Mouse (Mus musculus) layer of hippocampus, adult 18-20 months (tissue): Measurements from ENCODE around the gene Ptpre. TPM values are rescaled to one million over a fixed set of nuclear protein-coding genes. Genes with fewer than 3 reads are reported as not detected.

ENCODE experiments used
- DNase-seq, 2 experiments: peaks; one replicate each; pipeline ENCODE4 v3.0.0; 2022; ENCODE audit warnings: low spot score in 2 of 2
- total RNA-seq, 2 experiments: library from RNA; stranded (reverse); gene quantifications; 2 replicates each; pipeline ENCODE4 v1.2.3; 2021

The Ptpre gene
- total RNA-seq, 2 experiments from 2014 or later, result 47.1 to 49.3 TPM

DNA sequence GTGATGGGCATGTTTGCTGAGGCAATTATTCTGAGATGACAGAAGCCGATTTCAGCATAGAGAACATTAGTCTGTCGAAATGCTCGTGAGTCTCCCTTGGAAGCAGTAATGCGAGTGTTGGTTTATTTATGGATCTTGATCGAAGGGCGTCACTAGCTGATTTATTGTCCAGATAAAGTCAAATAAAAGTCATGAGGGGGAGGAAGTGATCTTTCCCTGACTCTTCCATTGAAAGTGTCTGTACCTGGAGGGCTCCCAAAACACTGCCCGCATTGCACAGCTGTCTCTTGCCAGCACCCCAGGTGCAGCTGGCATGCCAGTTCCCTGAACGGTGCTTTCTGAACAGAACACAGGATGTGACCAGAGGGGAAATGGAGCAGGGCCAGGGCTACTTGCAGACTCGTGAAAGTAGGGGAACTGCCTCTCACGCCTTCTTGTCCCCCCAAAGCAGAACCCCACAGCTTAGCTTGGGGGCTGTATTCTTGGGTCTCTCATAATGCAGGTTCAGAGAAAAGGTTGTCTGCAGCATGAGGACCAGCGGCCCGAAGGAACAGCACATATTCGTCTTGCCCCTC, 100.2 kb downstream of the Ptpre start:
- DNase-seq, result no peak

DNA sequence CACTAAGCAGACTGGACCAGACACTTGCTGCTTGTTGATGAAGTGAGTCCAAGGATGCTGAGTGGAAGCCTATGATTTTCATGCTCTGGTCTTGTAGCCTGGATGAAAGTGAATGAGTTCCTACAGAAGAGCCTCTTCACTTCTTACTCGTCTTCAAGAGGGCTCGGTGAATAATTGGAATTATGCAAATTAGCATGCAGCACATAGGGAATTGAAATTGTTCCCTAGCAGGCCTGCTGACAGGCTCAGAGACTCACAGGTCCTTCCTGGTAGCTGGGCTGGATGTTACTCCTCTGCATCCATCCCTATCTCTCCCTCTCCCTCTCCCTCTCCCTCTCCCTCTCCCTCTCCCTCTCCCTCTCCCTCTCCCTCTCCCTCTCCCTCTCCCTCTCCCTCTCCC, 102.1 kb downstream of the Ptpre start:
- no peak for DNase-seq

DNA sequence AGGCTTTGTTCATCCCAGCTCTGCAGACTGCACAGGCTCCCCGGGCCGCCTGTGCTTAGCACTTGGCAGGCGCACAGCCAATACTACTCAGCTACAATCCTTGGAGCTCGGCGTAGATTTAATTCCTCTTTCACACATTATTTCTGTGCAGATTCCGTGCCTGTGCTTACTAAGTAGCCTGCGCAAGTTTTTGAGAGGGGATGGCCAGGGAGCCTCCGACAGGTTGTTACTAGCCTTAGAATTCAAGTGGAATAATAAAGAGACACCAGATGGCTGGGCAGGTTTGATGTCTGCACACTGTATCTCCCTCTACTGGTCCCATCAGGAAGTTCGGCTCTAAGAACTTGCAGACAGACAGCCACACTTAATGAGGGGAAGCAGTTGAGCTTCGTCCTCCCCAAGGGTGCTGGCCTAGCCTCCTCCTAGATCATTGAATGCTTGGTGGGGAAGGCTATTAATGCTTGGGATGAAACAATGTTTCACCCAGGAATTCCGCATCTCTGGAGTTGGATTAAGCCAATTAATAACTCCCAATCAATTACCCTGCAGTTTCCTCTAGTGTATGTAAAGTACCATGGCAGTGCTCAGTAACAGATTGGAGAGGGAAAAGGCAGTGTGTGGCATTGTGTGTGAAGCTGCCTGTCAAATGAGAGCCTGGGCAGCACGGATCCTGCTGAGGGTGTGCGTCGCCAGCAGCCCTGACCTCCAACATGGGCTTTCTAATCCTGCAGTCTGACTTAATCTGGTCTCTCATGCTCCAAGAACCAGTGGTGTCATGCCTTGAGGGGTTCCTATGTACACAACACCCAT, 104.6 kb downstream of the Ptpre start:
- peak; percentile 60 to 88 for DNase-seq

DNA sequence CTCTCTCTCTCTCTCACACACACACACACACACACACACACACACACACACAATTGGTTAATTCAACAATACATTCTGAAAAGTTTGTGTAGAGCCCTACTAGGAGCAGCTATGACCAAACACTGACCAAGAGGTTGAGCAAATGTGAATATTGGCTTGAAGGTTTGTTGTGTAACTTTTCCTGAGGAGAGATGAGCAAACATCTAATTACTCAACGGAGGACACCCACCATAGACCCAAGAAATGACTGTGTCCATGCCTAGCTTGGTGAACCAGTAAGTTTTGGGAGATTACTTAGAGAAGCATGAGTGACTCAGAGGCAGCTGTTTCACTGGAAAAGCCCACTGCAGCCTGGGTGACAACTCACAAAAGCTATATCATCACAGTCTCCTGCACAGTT, 107.2 kb downstream of the Ptpre start:
- no peak for DNase-seq

DNA sequence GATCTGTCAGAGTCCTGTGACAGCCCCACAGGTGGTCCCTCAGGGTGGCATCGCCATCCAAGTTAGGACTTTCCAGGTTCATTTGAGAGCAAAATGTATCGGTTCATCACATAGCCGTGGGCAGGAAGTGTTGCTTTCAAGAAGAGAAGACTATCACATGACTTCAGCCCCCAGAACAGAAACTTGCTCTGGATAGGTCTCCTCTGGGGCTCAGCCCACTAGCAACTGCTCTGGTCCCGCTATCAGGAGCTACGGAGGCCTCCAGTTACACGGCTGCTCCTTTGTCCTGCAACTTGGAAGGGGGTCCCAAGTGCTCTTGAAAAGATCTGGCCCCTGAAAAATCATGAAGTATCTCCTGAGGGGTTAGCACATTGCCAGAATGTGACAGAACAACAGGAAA, 109.7 kb downstream of the Ptpre start:
- no peak for DNase-seq

DNA sequence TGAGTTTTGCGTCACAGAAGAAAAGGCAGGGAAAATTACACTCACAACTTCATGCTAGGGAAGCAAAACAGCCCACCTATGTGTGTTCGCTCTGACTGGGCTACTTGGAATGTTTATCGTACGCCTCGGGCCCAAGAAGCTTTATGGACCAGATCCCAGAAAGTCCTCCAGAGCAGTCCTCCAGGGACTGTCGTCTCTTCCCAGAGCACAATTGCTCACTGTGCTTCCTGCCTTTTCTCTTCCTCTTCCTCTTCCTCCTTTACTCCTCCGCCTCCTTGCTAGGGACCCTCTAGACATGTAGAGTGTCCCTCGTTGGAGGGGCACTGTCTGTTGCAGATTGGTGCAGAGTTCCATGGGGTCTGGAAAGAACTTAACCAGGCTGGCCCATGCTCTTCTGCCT, 111.5 kb downstream of the Ptpre start:
- no peak for DNase-seq

DNA sequence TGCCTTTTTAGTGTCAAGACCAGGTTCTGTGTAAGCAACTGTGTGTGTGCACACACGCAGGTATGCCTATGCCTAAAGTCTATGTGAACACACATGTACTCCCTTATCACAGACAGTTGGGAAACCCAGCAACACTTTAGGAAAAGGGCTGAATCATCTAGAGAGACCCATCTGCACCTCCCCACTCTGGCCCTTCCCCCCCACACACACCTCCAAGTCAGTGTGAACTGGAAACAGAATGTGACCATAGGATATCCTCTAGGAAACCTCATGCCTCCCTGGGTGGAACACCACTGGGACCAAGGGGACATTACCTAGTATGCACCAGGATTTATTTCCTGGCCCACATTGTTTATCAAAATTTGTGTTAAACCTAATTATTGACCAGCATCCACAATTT, 112.0 kb downstream of the Ptpre start:
- DNase-seq, result no peak

DNA sequence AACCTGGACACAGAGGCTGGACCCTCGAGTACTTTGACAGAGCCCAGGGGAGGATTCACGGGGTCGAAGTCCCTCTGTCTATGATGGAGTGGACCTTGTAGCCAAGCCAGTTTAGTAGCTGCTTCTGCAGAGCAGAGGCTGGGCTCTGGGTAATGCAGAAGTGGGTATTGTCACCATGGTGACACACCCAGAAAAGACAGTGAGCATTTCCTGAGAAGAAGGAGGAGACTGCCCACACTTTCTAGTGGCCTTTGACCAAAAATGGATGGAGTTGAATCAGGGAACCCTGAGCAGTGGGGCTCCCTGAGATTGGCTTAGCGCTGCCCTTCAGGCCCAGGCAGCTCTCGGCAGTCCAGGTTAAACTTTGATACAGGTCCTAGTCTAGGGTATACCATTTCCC, 112.8 kb downstream of the Ptpre start:
- DNase-seq, result no peak

DNA sequence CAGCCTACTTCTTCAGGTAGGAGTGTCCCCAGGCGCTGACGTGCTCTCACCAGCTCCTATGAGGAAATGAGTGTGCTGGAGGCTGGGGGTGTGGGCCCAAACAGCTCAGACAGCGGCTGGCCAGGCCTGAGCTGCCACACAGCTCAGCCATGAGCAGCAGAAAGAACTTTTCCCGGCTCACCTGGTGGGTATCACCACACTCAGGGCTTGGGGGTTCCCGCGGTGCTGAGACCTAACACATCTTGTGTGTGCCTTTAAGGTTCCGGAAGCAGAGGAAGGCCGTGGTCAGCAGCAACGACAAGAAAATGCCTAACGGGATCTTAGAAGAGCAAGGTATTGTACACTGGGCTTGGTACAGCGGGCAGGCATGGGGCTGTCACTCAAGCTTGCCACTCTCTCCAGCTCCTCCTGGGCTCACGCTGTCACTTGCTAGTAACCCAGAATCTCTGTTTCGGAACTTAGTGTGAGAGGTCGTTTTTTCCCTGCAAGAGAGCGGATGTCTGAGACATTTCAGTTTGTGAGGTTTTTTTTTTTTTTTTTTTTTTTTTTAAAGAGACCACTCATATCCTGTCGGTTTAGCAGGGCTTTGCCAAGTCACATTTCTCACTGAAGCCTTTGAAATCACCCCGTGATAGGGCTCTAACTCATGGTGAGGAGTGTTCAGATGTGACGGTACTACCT, 114.7 kb downstream of the Ptpre start:
- DNase-seq, result no peak

DNA sequence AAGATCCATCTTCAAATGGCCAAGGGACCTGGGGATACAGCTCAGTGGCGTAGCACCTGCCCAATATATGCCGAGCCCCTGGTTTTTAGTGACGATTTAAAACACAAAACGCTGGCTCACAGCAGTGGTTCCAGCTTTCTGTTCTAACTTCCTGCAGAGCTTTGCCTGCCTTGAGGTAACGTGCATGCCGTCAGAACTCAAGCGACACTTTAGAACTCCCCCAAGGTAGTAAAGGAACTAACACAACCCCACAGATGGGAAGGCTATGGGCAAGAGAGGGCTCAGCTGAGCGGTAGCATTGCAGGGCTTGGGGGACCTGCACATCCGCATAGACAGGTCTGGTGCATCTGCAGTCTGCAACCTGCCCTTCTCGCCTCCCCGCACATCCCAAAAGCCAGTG, 115.5 kb downstream of the Ptpre start:
- no peak for DNase-seq

DNA sequence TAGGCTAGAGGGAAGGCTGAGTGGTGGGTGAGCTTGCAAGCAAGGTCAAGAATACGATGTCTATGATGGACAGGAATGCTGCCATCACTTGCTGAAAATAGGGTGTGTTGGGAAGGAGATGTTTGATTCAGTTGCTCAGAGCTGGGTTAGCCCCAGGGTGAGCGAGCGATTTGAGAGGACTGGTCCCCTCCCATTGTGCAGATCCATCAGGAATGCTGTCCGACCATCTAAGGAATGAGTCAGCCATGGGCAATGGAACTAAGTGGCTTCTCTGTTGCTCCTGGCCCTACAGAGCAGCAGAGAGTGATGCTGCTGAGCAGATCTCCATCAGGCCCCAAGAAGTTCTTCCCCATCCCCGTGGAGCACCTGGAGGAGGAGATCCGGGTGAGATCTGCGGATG, 116.3 kb downstream of the Ptpre start:
- DNase-seq, result no peak

DNA sequence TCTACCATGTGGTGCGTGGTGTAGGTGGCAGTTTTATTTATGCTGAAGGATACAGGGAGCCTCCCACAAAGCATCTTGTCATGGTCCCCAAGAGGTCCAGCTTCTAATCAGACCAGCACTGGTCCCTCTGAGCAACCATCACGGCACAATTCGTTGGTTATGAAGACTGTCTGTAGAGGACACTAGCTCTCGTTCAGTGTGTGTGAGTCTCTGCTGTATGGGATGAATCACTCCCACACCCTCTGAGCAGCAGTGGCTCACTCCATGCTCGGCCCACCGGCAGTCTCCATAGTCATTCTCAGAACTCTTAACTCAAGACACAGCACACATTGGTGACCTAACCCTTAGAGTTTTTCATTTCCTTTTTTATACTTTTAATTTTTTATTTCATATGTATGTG, 117.0 kb downstream of the Ptpre start:
- DNase-seq, result no peak

DNA sequence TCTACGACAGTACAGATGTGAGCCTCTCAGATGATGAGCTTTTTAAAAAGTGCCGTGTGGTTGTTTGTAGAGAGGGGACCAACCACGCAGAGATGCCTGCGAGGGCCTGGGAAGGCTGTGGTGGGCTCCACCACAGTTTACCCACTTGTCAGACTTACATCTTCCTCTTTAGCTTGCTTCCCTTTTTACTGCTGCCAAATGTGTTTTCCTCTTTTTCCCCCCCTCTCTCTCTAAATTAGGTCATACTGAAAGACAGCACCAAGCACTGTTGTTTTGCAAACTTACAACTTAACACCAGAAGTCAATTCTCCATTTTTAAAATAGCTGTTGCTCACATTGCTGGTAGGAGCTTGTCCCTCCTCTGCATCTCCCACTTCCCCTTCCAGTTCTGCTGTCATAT, 117.8 kb downstream of the Ptpre start:
- DNase-seq, result peak in 1 of 2 experiments; percentile 32

DNA sequence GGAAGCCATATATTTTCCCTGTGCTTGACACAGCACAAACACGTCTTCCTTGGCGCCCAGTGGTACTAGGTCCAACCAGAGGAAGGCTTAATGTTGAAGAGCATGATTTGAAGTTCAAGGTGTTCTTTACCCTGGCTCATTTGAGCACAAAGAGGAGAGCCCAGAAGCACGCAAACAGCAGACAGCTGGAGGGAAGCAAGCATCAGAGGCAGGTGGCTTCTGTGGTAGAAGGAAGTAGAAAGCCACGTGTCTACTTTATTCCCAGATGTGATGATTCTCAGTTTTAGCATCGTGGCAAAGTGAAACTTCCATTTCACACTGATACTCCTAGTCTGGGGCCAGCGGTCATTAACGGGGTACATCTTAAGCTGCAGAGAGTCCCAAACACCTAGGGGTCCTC, 120.9 kb downstream of the Ptpre start:
- DNase-seq, result no peak

DNA sequence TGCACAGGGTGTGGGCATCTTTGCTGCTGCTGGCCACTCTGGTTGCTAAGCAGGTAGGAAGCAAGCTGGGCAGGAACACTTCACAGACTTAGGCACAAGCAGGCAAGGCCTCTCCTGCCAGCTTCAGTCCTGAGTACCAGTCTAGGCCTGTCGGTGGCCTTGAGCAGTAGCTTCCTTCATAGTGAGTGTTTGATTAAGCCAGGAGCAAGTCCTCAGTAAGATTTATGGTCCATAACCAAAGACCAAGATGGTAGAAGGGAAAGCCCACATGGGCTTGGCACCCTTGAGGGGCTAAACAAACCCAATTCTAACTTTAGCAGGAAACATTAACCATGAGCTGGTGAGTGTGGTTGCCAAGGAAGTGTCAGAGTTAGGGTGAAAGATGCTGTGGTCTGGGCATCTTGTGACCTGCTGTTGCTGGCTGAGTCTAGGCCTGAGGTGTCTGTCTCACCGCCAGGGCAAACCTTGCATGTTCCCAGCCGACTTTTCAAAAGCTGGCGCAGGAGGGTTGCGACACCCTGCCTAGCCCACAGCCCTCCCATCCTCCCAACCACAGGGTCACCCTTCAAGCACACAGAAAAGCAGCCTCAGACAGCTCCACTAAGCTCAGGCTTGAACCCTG, 122.1 kb downstream of the Ptpre start:
- DNase-seq, result no peak

DNA sequence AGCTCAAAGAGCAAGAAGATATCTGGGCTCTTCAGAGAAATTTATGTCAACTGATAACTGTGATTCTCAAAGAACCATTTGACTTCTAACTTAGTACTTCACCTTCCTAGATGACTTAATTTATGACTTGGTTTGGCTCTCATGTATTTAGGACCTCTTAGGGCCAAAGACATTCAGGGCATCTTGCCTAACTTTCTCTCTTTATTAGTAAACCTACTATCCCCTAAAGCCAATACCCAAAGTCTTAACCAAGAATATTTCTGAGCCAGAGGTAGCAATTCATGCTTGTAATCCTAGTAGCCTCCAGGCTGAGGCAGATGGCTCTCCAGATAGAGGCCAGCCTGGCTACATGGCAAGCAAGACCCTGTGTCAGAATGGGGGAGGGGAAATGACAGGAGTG, 123.0 kb downstream of the Ptpre start:
- DNase-seq, result no peak

DNA sequence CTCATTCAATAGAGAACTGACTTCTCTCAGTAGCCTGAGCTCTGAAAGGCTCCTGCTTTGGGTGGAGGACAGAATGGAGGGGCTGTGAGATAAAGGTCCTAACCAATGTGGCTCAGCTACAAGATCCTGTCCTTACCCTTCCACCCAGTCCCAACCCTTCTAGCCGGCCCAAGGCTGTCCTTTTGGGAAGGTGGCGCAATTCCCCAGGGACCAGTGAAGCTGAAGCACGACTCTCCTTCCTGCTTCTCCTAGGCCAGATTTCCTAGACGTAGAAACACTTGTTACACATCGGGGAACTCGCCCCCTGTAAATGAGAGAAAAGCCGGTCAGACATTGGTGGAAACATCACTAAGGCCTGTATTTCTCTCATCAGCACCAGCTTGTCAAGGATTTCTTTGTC, 126.9 kb downstream of the Ptpre start:
- no peak for DNase-seq

DNA sequence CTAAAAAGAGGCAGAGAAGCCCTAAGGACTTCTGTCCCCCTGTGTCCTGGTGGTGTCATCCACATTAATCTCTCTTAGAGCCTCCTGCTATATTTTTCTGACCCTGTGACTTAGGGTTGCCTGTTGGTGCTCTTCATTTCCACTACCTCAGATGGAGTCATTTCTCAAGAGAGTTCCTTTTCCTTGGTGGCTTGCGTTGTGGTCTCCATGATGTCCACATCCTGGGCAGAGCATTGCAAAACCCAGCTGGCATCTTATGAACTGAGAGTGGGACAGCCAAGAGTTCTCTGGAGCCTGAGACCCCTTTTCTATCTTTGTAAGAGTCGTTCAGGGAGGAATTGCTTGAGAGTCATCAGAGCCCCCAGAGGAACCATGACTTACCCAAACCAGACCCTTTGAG, 129.0 kb downstream of the Ptpre start:
- DNase-seq, result no peak

DNA sequence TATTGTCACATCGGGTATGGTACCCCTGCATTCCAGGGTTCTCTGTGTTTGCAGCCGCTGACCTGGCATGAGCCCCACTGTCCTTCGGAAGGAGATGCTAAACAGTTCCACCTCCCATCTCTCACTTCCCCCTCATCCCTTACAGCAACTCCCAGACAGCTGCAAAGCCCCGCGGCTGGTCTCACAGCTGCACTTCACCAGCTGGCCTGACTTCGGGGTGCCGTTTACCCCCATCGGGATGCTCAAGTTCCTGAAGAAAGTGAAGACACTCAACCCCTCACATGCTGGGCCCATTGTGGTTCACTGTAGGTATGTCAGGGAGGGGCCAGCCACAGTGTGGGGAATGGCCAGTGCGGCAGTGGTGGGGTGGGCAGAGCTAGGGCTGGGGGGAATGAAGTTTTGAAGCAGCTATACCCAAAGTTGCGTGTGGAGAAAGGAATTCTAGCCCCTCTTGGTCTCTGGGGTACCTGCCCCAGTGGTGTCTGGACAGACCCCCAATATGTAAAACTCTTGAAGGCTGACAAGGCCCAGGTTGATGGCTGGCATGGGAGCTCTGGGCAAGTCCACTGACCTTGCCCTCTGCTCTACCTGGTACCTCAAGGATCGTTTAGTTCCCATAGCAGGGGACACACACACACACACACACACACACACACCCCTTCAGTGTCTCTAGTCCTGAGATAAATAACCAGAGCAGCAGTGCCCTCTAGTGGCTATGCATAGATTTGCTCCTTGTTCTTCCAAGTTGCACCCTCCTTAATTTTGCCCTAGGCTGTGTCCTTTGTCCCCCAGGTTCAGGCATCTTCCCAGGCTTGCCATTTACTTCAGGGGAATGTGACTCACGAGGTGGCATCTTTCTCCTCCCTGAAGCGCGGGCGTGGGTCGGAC, 131.8 kb downstream of the Ptpre start:
- peak; percentile 27 to 73 for DNase-seq

DNA sequence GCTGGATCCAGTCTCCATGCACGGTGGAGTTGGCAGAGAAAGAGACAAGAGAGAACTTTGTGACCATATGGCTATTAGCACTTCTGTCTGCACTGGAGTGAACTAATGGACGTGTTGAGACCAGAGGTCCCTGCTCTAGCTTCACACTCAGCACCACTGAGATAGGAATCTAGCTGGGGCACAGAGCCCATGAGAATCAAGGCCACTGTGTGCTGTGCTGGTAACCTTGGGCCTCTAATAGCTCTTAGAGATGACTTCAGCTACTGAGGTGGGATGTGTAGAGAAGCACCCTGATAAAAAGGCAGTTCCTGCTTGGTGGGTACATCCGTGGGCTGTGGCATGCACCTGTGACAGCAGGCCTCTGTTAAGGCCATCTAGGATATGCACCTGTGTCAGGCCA, 136.3 kb downstream of the Ptpre start:
- DNase-seq, result no peak

DNA sequence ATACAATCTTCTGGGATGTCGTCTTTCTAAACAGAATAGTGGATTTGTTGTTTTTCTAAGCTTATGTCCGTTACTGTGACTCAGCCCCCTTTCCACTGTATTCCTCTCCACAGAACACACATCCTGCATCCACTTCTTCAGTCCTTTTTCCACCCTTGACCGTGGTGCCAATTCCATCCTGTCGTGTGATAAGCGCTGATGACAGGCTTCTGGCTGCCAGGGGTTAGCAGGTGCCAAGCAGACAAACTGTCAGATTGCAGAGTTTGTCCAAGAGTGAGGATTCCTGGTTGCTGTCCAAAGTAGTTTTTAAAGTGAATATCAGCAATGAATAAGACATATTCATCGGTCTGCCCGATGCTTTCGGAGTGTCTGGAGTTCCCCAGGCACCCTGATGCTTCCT, 139.4 kb downstream of the Ptpre start:
- no peak for DNase-seq
